Mouse (Mus musculus): Measurements from ENCODE around the gene Spert.

The Spert gene

GRCm38 (mm10) chr14:75592978-75593377 is at the start of gene Spert:
Gene Spert (minus strand): TSS chr14:75593116.
- DNase-seq = no peak

GRCm38 (mm10) chr14:75642080-75642479 is 49.2 kb upstream of the Spert start, which contains the start of gene Erich6b:
Gene Erich6b (plus strand): TSS chr14:75642259.
- DNase-seq = no peak

DNA sequence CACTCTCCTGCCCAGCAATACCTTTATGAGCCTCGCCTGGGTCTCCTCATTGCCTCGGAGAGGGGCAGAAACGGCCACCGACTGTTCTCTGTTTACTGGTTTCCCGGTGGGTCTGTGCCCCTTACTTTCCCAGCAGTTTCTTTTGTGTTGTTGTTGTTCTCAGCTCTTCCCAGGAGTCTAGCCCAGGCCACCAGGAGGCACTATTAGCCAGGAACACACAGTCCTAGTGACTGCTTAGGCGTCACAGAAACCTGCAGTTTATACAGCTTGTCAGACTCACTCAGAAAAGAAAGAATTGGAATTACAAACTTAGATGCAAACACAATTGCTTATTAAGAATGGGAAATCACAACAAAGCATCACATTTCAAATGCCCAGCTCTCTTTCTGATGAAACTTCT is 48.5 kb upstream of the Spert start:
- DNase-seq = peak; percentile 48 to 51

DNA sequence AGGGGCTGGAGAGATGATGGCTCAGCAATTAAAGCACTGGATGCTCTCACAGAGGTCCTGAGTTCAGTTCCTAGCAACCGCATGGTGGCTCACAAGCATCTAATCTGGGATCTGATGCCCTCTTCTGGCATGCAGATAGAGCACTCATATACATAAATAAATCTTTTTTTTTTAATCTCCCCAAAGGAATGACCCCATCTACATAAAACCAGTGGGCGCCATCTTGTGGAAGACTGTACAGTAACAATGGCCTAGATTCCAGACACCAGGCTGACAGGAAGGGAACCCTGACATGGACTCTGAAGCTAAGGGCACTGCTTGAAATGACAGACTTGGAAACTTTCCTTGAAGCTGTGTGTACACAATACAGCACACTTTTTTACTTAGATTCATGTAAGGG is 47.9 kb upstream of the Spert start:
- peak in 1 of 2 experiments; percentile 43 for DNase-seq

GRCm38 (mm10) chr14:75637641-75638040 is 44.7 kb upstream of the Spert start:
- no peak for DNase-seq

DNA sequence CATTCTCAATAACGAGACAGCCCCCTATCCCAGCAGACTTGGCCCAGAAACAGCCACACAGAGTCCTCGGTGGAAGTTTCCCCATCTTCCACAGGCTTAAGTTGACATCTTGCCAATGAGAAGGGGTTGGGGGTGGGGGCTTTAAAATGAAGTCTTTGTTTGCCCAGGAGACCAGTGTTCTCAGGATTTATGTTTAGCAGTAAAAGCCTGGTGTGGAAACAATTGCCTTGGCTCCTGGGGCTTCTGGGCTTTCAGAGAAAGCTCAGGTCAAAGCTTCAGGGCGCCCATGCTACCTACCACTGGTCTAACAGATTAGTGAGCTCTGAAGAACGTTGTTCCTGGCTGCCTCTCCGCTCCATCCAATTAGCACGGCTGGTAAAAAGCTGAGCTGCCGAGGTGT is 43.2 kb upstream of the Spert start:
- no peak for DNase-seq

- DNase-seq = peak; percentile 63 to 70
Observed at GRCm38 (mm10) chr14:75635350-75635749, 42.4 kb upstream of the Spert start.

DNA sequence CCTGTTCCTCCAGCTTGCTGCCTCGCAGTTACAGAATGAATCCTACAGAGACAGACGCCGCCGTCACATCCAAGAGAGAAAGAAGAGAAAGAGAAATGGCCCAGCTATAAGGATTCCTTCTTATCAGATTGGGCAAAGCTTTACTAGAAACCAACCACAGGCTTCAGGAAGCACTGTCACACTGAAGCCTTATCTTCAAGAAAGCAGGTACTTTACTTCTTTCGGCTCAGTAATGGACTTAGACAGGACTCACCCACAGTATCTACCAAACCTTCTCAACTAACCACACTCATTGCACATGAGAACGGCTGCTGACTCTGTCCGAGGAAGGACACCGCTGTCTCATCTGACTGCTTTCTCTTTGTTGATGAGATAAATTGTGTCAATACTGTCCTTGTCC is 36.0 kb upstream of the Spert start:
- no peak for DNase-seq

DNA sequence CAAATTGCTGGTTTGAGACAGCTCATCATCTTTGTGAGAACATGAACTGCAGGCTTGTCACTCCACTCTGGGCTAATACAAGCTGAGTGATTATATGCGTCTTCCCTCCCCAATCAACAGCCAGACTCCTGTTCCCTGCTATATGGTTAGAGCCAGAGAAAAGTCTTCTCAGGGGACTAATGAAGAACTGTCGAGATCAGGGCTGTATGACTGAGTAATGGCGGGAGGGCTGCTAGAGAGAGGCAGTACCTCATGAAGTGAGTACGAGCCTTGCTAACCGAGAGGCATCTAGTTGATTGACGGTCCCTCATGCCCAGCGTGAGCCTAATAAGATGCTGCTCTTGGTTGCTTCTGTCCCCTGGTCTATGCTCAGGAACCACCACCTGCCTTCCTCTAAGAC is 30.1 kb upstream of the Spert start:
- no peak for DNase-seq

DNA sequence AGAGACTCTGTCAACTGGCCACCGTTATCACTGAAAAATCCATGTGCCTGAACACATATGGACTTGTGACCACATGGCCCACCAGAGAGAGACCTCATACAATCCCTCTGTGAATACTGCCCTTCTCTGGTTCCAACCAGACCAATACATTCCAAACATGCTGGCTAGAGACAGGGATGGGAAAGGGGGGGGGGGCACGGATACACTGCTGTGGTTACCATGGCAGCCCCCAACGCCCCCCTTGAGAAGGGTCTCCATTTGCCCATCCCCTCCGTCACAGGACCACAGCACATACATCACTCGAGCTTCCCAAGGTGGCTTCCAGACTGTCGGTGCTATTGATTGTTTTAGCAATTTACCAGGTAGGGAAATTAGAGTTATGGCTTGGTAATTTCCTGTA is 23.5 kb upstream of the Spert start:
- DNase-seq = no peak

DNA sequence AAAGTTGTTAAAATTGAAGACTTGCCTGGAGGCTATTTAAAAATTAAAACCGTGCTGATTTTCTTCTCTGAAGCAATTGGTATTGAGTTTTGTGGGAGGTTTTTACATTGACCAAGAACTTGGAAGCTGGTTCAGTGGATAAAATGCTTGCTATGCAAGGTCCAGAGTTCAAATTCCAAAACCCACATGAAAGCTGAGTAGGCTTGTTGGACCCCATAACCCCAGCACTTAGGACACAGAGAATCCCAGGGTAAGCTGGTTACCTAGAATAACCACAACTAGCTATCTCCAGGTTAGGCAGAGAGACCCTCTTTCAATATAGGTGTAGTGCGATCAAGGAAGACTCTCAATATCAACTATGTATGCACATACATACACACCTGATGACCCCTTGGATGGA is 16.3 kb upstream of the Spert start:
- DNase-seq = peak in 1 of 2 experiments; percentile 8

DNA sequence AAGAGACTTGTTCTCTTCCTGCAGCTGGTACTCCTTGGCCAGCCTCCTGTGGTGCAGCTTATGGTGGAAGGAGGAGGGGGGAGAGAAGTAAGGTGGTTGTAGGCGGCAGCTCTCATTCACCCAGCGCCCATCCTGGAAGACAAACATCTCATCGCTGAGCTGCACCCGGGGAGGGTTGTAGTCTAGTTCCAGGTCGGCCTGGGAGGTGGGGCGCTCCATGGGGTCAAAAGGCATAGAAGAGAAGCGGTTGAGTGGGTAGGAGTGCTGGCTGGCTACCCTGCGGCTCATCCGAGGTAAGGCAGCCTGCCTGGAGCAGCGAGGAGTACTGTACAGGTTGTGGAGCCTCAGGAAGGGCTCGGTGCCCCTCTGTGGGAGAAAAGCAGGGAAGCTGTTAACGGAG is 9.0 kb downstream of the Spert start:
- no peak for DNase-seq

DNA sequence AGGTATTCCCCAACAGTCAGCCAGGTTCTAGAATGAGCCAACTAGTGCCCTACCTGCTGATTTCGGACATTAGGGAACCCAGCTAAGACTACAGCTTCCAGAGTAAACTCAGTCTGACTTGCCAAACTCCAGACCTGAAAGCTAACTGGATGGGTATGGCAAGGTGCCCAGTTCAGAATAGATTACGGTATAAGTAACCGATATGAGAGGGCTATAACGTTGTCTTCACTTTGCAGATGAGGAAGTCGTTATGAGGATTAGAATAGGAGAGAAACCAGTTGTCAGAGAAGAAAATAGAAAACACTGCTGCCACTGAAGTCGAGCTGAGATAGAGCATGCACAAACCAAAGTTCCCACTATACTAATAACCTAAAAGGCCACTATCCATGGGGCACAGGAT is 13.9 kb downstream of the Spert start:
- DNase-seq = no peak

DNA sequence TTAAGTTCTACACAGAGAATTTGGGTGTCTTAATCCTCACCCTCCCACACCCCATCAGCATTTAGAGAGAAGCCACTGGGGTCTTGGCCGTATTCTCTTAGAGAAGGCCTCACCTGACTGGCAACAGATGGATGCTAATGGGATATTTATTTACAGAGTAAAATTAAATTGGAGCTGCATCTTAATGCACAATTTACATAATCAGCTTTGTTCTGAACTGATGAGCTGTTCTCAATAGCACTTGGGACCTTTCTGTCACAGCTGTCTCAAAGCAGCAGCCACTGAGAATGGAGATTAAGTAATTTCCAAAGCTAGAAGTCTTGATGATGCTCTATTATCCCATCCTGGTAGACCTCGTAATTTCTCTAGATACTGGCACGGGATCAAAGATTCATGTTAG is 26.6 kb downstream of the Spert start:
- DNase-seq = no peak

- peak; percentile 74 to 86 for DNase-seq
Observed at GRCm38 (mm10) chr14:75565534-75566140, 27.3 kb downstream of the Spert start.

DNA sequence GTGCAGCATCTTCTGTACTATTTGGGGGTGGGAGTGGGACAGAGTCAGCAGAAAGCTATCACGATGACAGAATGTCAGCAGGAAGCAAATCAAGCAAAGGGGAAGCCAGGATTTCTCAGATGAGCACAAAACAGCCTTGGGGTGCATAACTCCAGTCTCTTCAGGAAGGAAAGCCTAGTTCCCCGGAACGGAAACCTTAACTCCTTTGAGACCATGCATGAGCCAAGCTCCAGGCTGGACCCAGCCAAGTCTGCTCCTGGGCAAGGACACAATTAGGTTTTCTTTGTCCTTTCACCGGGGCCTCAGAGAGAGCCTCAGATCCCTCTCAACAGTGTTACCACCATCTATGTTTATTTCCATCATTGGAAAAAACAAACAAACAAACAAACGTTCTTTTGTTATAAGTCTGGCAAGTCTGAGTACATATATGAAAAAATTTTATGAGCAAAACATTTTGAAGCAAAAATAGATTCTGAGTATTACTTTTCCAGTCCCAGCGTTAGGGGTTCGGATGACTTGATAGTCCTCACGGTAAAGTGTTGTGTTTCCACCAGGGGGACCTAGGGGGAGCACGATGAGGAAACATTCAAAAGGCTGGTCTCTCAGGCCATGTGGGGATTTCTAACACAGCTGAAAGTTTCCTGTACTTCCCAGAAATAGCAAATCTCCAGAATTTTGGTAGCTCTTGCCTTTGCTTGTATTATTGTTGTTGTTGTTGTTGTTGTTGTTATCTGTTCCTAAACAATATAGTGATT is 31.2 kb downstream of the Spert start:
- DNase-seq = peak; percentile 26 to 55

- no peak for DNase-seq
Observed at GRCm38 (mm10) chr14:75541731-75542130, 51.2 kb downstream of the Spert start.

DNA sequence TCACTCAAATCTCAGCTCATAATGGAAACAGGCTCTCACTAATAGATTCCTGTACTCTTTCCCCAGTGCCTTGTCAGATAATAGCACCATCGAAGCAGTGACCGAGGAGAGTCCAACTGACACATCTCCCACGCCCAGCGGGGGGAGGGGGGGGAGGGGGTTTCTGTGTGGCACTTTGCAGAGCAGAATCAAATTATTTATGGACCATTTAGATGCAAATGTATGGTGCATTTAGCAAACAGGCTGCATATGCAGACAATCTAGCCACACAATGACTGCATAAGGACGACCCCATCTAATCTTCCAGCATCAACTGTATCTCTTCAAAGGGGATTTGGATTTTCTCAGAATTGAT is 51.9 kb downstream of the Spert start:
- no peak for DNase-seq

GRCm38 (mm10) chr14:75540216-75540995 is 52.5 kb downstream of the Spert start:
- peak; percentile 59 to 74 for DNase-seq

DNA sequence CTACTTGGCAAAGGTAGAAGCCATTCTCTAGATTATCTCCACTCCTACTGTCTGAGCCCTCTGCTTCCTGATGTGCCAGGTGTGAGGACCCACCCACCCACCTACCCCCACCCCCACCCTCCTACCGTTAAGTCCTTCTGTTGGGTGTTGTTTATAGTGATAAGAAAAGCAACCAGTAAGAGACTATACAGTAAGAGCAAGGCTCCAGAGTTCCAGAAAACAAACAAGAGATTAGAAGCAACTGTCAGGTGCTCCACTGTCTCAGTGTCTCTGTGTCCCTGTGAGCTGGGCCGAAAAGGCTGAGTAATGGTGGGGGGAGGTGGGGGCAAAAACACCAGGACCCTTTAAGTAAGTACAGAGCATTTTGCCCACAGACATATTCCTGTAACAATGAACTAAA is 53.7 kb downstream of the Spert start:
- DNase-seq = no peak

Data from kidney, postnatal 25 days (tissue).